Mouse (Mus musculus): ENCODE measurements around the gene Rev3l. TPM values are rescaled to one million over a fixed set of nuclear protein-coding genes. Genes with fewer than 3 reads are reported as not detected.

Rev3l gene
- 1.2 and 1.7 TPM in 2 replicates for polyA plus RNA-seq (2012; ENCODE audit: low replicate concordance)

GRCm38 (mm10) chr10:39731736-39732265 is at the start of gene Rev3l:
Rev3l (plus strand) TSS chr10:39732118.

GRCm38 (mm10) chr10:39898874-39899371 is 167.0 kb downstream of the Rev3l start, which contains the start of gene Mfsd4b4:
Mfsd4b4 (minus strand) TSS chr10:39899238.

Other genes with a start within 250 kb of the Rev3l start
- 7.0 and 9.9 TPM in 2 replicates for gene Traf3ip2, start 119.2 kb upstream of the Rev3l start, polyA plus RNA-seq (2012; ENCODE audit: low replicate concordance)
- 0.18 and 0.67 TPM in 2 replicates for gene Mfsd4b4, start 167.1 kb downstream of the Rev3l start, polyA plus RNA-seq (2012; ENCODE audit: low replicate concordance)
- not detected in 2 replicates for gene Mfsd4b2, start 194.8 kb downstream of the Rev3l start, polyA plus RNA-seq (2012; ENCODE audit: low replicate concordance)
- not detected in 2 replicates for gene Mfsd4b3, start 228.0 kb downstream of the Rev3l start, polyA plus RNA-seq (2012; ENCODE audit: low replicate concordance)

All from leukemia stem cell, adult 10-12 weeks (primary cell).